Mouse (Mus musculus) CD4-positive, CD25-positive, alpha-beta regulatory T cell, adult 2 months (primary cell): ENCODE results near the gene Stc2.
A peak's percentile ranks its signal among the peaks of the same experiment; 100 is the strongest.

ENCODE experiments used
- DNase-seq: peaks from one replicate; pipeline ENCODE4 v3.0.0-alpha.2; 2012; ENCODE audit warnings: low read depth, low spot score

Stc2 gene

DNA sequence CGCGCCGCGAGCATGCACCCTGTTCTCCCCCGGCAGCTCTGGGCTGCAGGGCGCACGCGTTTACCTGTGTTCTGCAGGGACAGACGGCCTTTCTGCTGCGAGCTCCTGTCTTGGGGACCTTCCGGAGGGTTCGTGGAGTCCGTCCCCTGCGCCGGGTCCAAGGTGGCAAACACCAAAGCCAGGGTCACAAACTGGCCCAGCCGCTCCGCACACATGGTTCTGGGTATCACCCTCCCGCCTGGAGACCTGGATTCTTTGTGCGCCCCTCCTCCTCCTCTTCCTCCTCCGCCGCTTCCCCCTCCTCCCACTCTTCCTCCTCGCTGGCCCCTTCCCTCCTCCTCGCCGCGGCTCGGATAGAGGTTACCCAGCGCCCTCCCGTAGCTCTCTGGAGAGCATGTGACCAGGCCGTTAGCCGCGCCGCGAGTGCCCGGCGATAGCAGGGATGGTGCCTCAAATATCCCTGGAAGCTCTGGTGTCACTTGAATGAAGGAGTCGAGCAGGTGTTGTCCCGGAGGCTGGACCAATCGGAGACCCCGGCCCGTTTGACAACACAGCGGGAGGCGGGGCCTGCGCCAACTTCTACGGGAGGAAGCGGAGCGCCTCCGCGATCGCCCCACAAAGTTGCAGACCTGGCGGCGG, at the start of gene Stc2:
TSS of gene Stc2 (minus strand) at position 427 of the 639 bp plus-strand sequence.
- peak; percentile 21 for DNase-seq

DNA sequence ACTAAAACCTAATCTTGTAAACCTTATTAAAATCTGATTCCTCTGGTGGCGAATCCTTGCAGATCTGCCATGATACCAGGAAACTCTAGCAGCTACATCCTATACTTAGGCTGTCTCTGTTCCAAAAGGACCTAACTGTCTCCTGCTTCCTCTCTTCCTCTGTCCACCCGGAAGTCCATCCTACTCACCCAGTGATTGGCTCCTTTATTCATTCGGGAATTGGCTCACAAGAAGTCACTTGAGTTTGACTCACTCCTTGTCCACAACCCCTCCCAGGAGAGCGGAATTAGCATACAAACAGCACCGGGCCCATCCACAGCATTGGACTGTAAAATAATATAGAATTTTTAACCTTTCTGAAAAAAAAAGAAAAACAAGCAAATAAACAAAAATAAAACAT, 47.2 kb upstream of the Stc2 start:
- no peak for DNase-seq

DNA sequence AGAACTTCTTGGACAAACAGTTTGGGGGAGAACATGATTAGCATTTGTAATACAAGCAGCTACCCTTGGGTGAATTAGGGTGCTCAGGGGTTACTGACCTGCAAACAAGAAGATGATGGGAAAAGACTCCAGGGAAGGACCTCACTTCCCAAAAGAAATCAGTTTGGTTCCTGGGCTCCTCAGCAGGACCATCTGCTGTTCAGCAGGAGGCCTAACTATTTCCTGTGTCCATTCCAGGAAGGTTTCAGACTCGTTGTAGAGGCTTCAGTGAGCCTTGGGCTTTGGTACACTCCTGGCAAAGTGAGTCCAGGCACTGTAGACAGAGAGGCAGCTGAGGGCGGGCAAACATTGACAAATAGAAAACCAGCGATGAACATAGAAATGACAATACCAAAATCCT, 42.5 kb upstream of the Stc2 start:
- no peak for DNase-seq

DNA sequence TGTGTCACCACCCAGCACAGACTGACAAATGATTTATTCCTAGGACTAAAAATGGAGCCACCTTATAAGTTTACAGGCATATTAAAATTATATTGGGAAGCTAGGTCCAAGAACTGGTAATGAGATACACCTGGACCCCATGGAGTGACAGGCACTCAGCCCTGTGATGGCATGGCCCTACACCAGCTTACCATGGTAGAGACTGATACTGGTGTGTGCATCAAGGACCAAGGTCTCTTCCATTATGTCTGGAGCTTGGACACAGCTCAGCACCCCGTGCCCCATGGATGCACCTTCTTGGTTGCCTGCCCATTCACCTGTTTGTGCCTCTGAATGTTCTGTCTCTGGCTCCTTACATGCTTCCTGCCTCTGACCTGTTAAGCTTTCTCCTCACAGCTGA, 36.9 kb upstream of the Stc2 start:
- no peak for DNase-seq

DNA sequence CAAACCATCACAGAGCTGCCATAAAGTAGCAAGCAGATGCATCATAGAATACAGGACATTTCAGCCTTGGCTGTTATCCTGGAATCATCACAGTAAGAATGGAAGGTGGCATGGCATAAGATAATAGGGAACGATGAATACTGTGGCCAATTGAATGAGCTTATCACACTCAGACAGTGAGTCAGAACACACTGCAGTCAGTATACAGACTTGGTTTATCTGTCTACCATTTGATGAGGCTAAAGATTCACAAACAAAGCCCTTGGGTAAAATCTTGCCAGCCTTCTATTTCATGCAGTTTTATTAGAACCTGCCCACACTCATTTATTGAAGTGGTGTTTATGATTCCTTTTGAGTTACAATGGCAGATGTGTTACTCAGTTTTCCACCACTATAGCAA, 33.2 kb upstream of the Stc2 start:
- no peak for DNase-seq

DNA sequence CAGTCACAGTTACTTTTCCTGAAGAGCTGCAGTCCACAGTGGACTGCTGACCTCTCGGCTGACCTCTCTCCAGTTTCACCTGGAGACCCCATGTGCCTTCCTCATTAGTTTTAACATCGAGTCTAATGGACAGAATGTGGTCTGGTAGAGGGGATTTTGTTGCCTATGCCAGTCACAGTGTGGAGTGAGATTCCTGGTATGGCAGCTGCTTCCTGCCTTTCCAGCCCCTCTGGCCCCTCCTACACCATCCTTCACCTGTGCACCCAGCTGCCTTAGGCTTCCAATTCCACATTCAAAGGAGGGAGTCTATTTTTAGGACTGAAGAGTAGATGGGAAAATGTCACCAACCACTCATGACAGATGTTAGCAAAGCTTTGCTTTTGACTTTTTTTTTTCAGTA, 28.7 kb upstream of the Stc2 start:
- no peak for DNase-seq

DNA sequence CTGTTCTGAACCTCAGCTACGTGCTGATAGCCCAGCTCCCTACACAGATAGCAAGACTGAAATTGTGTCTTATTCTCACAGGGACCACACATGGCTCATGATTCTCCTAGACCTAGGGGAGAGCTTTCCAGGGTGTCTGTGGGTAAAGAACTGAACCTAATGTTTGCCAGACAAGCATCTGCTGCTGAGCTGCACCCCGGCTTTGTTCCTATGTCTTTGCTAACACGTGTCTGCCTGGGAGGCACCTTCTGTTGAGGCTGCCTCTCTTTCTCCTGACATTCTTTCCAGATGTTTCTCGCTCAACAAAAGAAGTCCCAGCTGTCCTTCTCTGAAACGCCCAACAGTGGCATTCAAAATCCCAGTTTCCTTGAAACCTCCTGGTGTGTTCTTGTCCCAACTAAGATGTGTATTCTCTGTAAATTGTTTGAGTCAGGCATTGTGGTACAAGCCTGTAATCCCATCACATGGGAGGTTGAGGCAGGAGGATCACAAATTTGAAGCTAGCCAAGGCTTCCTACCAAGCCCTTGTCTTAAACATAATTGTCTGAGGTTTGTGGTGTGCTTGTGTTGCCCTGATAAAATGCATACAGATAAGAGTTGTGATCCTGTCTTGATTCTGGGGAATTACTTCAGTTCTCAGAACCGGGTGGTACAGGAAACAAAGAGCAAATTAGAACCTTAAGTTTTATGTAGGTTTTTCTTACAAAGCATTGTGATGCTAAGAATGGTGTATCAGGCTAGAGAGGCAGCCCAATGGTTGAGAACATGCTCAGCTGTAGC, 27.0 kb upstream of the Stc2 start:
- no peak for DNase-seq

DNA sequence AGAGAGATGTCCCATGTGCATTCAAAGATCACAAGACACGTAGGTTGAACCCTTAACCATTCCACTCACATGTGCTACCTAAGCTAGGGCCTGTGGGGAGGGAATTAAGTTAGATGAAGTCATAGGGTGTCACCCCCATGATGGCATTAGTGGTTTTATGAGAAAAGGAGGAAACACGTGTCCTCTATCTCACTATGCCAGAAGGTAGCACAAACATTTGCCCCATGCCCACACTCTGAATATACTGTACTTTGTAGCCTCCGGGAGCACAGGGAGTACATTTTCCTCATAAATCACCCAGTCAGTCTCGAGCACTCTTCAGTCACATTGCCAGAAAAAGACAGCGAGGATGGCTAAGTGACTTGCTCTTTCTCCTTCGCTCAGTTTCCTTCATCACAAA, 24.2 kb upstream of the Stc2 start:
- no peak for DNase-seq

DNA sequence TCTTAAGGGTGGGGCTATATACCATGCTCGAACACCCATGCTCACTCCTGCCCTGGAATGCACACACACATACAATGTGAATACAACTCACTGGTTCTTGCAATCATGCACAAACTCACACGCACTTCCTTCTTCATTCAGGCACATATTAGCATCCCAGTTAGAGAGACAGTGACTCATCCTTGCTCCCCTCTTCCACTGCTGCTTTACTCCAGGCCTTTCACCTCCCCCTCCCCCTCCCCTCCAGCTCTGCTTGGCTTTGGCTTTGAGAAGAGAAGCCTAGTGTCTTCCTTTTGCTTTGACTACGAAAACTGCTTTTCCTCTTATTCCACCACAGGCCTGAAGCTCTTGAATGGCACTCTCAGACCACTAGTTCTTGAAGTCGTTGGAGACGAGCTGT, 22.5 kb upstream of the Stc2 start:
- no peak for DNase-seq

DNA sequence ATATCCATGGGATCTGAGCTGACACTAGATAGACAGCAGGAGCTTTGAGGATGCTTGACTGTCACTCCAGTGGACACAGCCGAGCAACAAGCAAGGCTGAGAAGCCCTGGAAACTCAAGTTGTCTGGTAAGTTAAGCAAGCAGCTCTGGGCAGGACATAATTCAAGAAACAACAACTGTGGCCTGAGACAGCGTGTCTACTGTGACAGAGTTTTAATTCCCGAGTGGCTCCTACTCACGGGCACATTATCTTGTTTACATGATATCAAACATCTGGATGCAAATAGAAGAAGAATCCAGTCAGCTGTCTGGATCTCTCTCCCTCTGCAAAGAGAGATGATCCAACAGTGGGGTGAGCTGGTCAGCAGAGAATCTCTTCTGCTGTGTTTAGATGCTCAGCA, 19.0 kb upstream of the Stc2 start:
- no peak for DNase-seq

DNA sequence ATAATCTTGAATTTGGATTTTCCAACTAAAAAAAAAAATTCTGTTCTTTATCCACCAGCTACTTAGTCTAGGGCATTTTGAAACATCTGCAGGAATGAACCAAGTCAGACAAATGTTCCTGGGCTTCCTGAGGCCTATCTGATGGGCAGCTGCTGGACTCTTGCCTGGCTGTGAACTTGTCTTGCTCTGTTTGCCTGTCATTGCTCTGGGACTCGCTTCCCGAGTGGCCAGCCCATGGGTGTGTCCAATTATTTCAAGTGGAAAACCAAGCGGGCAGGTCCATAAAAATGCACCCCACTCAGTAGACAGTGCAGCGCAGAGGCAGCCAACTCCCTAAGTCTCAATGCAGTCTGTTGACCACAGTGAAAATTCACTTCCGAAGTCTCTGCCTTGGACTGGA, 17.7 kb upstream of the Stc2 start:
- no peak for DNase-seq

DNA sequence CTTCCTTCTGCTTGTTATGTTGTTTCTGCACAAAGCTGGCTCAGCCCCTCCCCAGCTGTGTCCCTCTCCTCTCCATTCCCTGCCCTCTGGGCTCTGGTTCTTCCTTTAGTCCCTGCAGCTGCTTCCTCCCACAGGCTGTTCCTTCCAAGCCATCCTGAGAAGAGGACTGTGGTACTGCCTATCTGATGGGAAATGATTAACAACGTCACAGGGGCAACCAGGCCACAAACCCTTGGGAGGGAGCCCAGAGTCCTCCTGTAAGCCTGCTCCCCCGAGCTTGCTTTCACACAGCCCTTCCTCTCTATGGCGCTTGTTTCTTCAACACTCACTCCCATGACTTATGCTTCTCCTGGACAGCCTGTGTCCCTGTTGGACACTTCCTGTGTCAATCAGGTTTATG, 16.7 kb upstream of the Stc2 start:
- DNase-seq, result no peak

DNA sequence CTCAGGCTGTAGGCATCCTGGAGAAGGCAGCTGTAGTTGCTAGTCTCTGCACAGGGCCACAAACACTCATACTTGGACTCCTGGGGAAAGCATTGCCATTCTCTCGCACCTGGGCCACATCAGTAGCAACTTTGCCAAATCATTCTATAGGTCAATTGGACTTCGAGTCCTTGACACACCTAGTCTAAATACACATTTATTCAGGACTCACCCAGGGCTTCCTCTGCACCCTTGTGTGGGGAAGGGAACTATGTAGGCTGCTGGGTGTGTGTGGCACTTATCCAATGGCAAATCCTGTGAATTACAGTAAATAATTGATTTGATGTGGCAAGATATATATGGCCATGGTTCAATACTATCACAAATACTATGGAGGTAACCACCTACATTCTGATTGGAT, 14.1 kb upstream of the Stc2 start:
- DNase-seq, result no peak

DNA sequence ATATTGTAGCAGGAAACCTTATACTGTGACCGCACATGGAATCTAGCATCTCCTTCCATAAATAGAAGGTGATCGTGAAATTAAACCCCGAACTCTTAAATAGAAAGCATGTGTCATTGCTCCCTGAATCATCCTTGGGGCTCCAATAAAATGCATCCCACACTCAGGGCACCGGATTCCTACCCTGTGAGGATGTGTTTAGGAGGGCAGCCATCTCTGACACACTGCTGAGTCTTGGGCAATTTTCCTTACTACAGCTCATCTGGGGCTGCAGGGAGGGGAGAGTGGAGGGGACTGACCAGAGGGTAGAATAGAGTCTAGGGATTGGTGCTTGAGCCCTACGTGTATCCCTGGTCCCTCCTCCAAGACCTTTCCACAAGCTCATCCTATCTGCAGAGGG, 12.3 kb upstream of the Stc2 start:
- DNase-seq, result no peak

DNA sequence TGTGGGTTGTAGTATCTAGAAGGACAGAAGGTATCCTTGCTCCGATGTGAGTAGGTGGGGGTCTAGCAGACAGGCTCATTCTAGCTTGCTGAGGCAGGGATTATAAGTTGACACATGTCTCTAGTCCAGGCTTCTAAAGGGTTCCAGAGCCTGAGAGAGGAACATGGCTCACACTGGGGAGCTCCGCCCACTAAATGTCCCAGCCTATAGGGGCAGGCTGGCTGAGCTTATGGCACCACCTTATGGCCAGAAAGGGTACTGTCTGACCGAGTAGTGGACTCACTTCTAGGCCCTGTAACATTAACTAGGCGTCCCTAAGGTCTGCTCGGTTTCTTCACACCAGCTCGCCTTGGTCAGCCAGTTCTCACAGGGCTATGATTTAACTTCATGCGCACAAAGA, 3.6 kb upstream of the Stc2 start:
- DNase-seq, result peak; percentile 46

DNA sequence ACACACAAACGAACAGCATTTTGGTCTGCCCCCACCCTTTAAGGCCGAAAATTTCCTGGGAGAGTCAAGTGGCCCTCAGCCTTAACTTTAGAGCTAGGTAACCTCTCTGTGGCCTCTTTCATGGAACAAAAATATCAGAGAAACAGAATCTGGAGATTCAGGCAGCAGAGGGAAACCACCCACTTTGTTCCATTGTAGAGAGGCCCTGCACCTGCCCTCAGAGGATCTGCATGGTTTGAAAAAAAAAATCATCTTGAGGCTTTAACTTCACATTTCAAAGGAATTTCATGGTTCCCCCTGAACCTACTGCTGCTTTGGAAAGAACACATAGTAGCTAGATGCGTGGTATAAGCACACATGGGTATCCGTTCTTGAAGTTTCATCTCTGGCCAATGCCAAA, 2.3 kb upstream of the Stc2 start:
- no peak for DNase-seq

DNA sequence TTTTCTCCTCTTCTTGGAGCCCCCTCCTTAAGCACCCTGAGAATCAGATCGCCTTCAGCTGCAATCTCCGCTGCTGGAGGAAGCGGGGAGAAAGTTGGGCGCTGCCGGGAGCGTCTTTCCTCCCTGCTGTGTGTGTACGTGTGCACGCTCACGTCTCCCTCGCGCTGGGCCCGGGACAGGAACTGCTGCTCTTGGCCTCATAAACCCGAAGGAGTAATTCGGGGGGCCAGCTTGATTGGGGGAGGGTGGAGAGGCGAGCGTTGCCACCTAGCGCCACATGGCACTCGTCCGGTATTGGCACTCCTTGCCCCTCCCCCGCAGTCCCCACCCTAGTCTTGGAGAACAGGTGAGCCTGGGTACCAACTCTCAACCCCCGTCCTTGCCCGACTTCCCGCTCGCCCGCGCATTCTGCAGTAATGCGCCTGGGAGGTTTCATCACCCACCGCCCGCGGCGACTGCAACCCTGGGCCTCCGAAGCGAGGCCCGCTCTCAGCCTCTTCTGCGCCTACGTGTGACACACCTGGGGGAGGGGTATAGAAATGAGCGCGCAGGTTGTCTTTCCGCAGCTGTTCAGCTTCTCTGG, 1.5 kb upstream of the Stc2 start:
- peak; percentile 7 for DNase-seq

DNA sequence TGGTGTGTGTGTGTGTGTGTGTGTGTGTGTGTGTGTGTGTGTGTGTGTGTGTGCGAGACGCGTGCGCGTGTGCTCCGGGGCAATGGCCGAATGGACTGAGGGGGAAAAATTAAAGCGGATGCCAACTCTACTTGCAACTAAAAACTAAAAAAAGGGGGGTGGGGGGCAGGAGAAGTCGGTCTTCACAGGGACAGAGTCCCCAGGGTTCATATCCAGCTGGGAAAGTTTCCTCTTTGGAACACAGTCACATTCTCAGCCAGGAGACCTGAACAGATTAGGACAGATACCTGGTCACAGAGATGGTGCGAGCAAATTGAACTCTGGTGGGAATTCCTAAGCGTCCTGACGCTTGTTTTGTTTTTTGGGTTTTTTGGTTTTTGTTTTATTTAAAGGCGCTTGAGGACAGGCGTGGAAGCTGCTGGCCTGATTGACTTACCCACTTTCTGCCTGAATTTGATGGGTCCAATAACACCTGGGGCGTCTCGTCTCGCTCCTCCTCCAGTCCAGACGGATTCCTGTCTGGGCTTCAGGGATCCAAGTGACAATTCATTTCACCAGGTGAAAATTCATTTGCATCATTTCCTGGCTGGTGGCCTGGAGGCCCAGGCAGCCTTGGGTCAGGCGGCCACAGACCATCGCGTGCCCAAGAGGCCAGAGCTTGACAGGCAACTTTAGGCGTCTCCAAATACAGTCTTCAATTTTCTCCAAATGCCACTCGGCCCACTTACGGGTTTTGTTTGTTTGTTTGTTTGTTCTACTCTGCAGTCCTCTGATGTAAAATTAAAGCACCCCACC, 759 bp upstream of the Stc2 start:
- DNase-seq, result no peak

DNA sequence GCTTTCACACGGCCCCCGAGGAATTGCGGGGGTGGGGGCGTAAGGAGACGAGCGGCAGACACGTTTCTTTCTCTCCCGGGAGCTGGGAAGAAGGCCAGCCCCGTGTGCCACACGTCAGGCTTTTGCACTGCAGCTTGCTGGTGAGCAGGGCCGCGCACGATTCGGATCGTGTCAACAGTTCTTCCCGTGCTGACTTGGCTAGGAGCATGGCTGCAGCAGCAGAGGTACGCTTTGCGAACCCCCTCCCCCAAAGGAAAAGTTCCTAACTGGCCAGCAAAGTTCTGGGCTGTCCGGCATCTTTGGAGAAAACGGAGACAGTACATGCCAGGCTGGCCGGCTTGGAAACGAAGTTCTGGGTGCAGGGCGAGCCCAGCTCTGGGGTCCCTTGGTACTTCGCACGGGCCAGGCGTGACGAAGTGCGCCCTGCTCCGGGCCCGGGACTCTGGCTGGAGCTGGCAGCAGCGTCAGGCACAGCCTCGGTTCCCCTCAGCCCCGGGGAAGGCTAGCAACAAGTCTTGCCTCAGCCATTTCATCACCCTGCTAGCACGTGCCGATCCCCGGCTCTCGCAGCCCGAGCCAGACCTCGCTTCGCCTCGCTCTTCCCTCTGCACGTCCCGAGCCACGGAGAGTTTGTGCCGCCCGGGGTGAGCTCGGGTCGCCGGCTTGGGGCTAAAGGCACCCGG, 768 bp downstream of the Stc2 start:
- DNase-seq, result no peak

DNA sequence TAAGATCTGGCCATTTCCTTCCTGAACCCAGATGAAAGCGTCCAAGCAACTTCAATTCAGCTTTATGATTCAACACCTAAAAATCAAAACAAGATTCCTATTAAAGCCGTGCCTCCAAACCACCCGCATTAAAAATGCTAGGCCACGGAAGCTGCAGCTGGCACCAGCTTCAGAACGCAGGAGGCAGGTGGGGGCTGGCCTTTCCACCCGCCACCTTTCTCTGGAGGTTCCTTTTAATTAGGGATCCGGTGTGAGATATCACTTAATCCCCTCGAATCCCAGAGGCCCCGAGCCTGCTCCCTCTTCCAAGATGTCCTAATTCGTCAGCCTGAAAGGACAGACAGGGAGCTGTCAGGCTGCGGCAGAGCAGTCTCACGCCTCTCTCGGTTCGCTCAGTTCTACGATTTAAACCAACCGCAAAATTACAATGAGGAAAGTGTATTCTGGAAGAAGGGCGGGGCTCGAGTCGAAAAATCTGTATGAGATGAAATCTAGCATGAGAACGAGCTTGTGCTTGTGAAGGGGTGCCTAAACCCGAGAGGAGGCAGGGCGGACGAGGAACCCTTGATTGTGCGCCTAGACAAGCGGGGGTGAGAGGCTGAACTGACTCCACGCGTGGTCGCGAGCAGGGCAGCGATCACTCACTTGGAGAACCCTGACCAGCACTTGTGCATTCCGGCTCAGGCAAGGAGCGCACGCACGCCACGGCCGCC, 1.5 kb downstream of the Stc2 start:
- DNase-seq, result no peak

DNA sequence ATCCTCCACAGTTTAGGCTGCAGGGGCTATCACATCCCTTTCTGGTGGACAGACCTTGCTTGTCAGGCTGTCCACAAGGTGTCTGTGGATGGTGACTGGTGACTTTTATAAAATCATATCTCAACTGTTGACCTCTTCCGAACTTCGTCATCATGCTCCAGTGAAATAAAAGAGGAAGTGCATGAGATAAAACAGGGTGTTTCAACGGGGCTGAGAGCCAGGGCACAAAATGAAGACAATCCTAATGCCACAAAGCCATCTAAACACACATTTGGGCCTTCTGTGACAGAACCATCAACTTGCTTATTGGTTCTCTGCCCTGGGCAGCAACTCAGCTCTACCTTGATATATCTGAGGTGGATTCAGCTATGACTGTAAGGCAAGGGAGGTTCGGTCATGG, 3.0 kb downstream of the Stc2 start:
- DNase-seq, result no peak
